Mouse (Mus musculus) hindbrain, embryonic 12.5 days (tissue): Measurements from ENCODE around the gene Adamtsl5. TPM values are rescaled to one million over a fixed set of nuclear protein-coding genes. Genes with fewer than 3 reads are reported as not detected.

Experiments
- ATAC-seq: fragments of 200-750 bp; cut with Nextera tagmentation; 2 replicates; pipeline ENCODE4 v1.8.0; 2017; ENCODE audit warnings: moderate TSS enrichment; ENCODE audit not compliant: low FRiP score
- H3K27ac ChIP-seq: fragments of 300-500 bp; sonication (generic); 2 replicates; pipeline ENCODE4 v1.5.1; 2016; ENCODE audit warnings: mild to moderate bottlenecking
- H3K27me3 ChIP-seq: fragments of 300-500 bp; sonication (generic); 2 replicates; pipeline ENCODE4 v1.6.1; 2016; ENCODE audit warnings: mild to moderate bottlenecking
- H3K36me3 ChIP-seq: fragments of 300-500 bp; sonication (generic); 2 replicates; pipeline ENCODE4 v1.6.1; 2016; ENCODE audit warnings: mild to moderate bottlenecking
- H3K4me1 ChIP-seq: fragments of 300-500 bp; sonication (generic); 2 replicates; pipeline ENCODE4 v1.6.1; 2016
- H3K4me2 ChIP-seq: fragments of 300-500 bp; sonication (generic); replicated peaks from 2 replicates; pipeline ENCODE4 v1.6.1; 2016; ENCODE audit warnings: mild to moderate bottlenecking
- H3K4me3 ChIP-seq: fragments of 300-500 bp; sonication (generic); 2 replicates; pipeline ENCODE4 v1.5.1; 2016; ENCODE audit warnings: mild to moderate bottlenecking
- H3K9ac ChIP-seq: fragments of 300-500 bp; sonication (generic); 2 replicates; pipeline ENCODE4 v1.6.1; 2016; ENCODE audit warnings: mild to moderate bottlenecking, moderate library complexity
- H3K9me3 ChIP-seq: fragments of 300-500 bp; sonication (generic); replicated peaks from 2 replicates; pipeline ENCODE4 v1.6.1; 2016; ENCODE audit warnings: mild to moderate bottlenecking
- WGBS: fragments of 180-500 bp; shearing (Covaris S2); methylation state at CpG from one replicate; pipeline ENCODE4 v1.1.7; 2016; 5-methylcytosine and 5-hydroxymethylcytosine counted together
- polyA plus RNA-seq: library from polyadenylated mRNA; unstranded; fragments of >200 nt; fragmentation: Nextera tagmentation; extraction: Ambion mirVana; gene quantifications from 2 replicates; pipeline ENCODE4 v1.2.1, GENCODE M21; 2016

The Adamtsl5 gene
- polyA plus RNA-seq, 1 experiment from 2014 or later = 0.77 TPM

DNA sequence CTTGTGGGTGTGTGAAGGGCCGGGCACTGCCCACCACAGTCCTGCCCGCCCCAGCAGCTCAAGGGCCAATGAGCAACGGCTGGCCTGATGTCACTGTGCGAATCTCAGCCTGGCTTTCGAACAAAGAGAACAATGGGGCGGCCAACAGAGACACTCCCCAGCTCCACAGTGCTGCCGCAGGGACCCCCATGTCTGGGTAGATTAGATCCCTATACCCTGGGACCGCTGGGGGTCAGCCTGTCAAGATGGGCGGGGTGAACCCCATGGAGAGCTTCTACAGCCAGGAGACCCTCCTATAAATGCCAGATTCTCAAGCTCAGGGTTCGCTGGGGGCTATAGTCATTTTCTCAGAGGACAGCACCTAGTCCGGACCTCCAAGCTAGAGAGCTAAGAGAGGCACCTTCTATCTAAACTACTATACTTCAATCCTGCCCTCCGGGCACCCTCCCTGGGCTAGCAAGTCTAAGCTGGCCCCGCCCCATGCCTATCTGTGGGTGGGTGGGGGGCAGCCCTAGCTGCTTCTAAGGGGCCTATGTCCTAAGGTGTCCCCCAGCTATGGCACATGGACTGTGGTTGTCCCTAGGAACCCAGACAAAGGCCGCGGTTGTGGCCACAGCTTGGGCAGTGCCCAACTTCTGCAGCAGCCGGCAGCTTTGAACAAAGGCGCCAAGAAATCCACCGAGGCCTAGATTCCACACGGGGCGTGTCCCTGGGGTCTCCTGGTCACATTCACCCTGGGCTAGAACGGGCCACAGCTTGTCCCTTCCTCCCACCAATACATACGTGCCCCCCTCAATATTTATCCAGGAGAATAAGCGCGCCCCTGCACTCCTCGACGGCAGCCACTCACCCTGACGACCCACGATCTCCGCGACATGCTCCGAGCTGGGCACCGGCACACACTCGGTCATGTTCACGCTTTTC, 37.9 kb upstream of the Adamtsl5 start:
- Histone ChIP-seq H3K4me1 (peaks cover 47% of the 10 kb centered on the region), H3K27ac (peak overlapping the region; percentile 98), H3K4me3 (peak overlapping the region; percentile 99), H3K36me3 (peaks cover 48% of the 10 kb centered on the region), H3K27me3 (no peaks in the 10 kb centered on the region), H3K9me3 (no peaks in the 10 kb centered on the region), H3K4me2 (peak overlapping the region; percentile 91), H3K9ac (peak overlapping the region; percentile 100)
- ATAC-seq = peak; percentile 79
- under 1% methylated on average over 34 of the region's 34 CpGs for WGBS

DNA sequence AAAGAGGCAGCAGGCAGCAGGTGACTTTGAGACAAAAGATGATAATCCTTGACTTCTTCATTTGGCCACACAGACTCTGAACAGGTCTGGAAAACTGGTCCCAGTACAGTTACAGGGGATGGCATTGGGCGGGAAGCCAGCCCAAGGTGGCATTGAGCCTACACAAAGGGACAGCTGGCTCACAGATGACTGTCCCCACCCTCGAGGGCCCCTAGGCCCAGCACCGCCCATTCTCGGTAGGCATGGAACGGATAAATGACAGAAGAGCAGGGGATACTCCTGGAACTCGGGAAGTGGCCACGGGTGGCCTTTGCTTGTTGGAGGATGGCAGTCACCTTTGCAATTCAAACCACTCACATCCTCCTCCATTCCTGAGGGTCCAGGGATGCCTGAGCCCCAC, 37.1 kb upstream of the Adamtsl5 start:
- Histone ChIP-seq H3K36me3 (peaks cover 47% of the 10 kb centered on the region), H3K4me2 (peak overlapping the region; percentile 91), H3K4me3 (peak overlapping the region; percentile 99), H3K9ac (peak overlapping the region; percentile 100), H3K4me1 (peaks cover 50% of the 10 kb centered on the region), H3K9me3 (no peaks in the 10 kb centered on the region), H3K27me3 (no peaks in the 10 kb centered on the region), H3K27ac (peak overlapping the region; percentile 98)
- peak; percentile 24 for ATAC-seq
- 5% methylated on average over 7 of the region's 7 CpGs for WGBS

DNA sequence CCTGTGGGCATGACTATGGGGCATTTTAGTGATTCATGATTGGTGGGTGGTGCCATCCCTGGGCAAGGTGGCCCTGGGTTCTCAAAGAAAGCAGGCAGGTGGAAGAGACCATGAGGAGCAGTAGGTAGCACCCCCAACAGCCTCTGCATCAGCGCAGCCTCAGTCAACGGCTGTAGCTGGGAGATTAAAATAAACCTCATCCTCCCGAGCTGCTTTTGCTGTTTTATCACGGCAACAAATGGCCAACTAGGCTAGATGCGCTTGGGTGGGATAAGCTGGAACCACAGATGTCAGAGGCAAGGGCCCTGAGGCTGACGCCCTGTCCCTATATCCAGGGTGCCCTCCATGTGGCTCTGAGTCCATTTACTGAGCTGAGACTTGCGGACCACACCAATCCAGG, 36.5 kb upstream of the Adamtsl5 start:
- peak overlapping the region; percentile 100 for H3K9ac ChIP-seq
- H3K9me3 ChIP-seq = no peaks in the 10 kb centered on the region
- peak overlapping the region; percentile 98 for H3K27ac ChIP-seq
- H3K27me3 ChIP-seq = no peaks in the 10 kb centered on the region
- 73% methylated on average over 7 of the region's 7 CpGs for WGBS
- peak overlapping the region; percentile 91 for H3K4me2 ChIP-seq
- peaks cover 47% of the 10 kb centered on the region for H3K36me3 ChIP-seq
- ATAC-seq = no peak
- H3K4me3 ChIP-seq = peak overlapping the region; percentile 99
- peaks cover 50% of the 10 kb centered on the region for H3K4me1 ChIP-seq

DNA sequence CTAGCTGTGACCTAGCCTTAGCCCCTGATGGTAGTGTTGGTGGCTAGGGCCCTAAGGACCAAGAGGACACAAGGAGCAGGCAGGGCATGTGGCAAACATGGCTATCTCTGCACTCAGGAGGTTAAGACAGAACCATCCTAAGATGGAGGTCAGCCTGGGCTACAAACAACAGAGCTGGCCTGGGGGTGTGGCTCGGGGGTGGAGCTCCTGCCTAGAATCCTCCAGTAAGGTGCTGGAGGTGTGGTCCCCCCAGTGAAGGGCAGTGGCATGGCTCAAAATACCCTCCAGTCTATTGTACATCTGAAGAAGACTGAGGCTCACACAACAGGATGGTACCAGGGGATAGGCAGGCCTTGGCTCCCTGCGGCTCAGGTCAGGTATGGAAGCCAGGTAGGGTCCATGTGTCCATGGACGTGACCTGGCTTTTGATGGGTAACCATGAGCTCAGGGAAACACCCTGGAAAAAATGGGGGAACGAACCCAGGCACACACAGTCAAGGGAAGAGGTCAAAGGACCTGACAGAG, 36.0 kb upstream of the Adamtsl5 start:
- no peak for ATAC-seq
- peak overlapping the region; percentile 98 for H3K27ac ChIP-seq
- H3K4me1 ChIP-seq = peaks cover 50% of the 10 kb centered on the region
- WGBS = 88% methylated on average over 4 of the region's 4 CpGs
- peak overlapping the region; percentile 100 for H3K9ac ChIP-seq
- peak overlapping the region; percentile 91 for H3K4me2 ChIP-seq
- no peaks in the 10 kb centered on the region for H3K27me3 ChIP-seq
- no peaks in the 10 kb centered on the region for H3K9me3 ChIP-seq
- H3K4me3 ChIP-seq = peak overlapping the region; percentile 99
- peaks cover 53% of the 10 kb centered on the region for H3K36me3 ChIP-seq

DNA sequence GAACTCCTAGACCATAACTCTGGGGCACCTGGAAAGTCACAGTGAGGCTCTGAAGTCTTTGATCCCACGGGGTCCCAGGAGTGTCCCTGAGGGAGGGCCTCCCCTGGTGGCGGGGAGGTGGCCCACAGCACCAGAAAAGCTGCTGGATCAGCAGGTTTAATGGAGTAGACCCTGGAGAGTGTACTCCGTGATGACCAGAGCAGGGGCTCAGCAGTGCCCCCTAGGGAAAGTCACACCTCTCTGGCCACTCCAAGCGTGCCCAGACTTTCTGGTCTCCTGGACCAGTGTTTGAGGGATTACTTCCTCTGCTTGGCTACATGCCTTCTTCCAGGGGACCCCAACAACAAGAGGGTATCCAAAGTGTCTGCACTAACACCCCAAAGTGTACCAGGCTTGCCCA, 35.2 kb upstream of the Adamtsl5 start:
- Histone ChIP-seq H3K9ac (peak overlapping the region; percentile 100), H3K27ac (no peak overlapping the region), H3K4me1 (peaks cover 45% of the 10 kb centered on the region), H3K36me3 (peaks cover 53% of the 10 kb centered on the region), H3K4me2 (peak overlapping the region; percentile 91), H3K9me3 (no peaks in the 10 kb centered on the region), H3K27me3 (no peaks in the 10 kb centered on the region), H3K4me3 (peak overlapping the region; percentile 99)
- ATAC-seq = no peak
- WGBS = 71% methylated on average over 4 of the region's 4 CpGs

DNA sequence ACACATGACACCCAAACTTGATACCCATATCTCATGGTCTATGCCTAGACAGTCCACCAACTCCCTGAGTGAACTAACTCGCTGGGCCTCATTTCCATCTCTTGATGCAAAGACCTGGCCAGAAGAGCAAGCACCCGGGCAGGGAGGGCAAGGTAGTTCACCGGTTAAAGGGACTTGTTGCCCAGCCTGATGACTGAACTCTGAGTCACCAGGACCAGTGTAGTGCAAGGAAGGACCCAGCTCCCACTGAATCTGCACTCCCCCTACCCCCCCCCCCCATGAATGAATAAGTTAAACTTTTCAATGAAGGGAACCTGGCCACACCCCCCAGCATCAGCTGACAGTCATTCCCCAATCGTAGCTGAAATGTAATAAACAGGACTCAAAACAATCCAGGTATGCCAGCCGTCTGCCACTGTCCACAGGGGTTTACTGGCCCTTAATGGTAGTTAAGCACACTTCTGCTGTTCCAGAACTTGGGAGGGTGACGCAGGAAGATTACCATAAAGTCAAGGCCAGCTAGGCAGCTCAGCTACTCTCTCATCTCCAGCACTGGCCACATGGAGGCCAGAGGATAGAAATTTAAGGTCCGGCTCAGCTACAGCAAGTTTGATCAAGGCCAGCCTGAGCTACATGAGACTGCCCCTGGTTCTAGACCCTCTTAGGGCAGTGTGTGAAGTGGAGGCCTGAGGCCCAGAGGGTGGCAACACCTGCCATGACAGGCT, 34.6 kb upstream of the Adamtsl5 start:
- no peak overlapping the region for H3K27ac ChIP-seq

DNA sequence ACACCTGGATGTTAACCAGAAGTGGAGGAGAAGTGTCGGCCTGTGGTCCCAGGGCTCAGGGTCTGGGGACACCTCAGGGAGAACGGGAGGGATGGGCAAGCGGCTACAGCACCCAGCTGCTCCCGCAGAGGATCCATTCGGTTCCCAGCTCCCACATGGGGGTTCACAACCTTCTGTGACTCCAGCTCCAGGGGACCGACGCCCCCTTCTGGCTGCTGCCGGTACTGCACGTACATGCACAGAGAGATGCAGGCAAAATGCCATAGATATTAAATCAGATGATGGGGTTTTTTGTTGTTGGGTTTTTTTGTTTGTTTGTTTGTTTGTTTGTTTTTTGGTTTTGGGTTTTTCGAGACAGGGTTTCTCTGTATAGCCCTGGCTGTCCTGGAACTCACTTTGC, 29.5 kb upstream of the Adamtsl5 start:
- H3K4me1 ChIP-seq = peaks cover 14% of the 10 kb centered on the region
- H3K27ac ChIP-seq = no peak overlapping the region
- H3K4me2 ChIP-seq = no peak overlapping the region
- H3K4me3 ChIP-seq = no peak overlapping the region
- H3K36me3 ChIP-seq = peaks cover 33% of the 10 kb centered on the region
- no peaks in the 10 kb centered on the region for H3K9me3 ChIP-seq
- WGBS = 48% methylated on average over 10 of the region's 10 CpGs
- no peak overlapping the region for H3K9ac ChIP-seq
- no peak for ATAC-seq
- H3K27me3 ChIP-seq = no peaks in the 10 kb centered on the region; the same call in 1 of the 2 replicates

More for the DNA sequence above, 34.6 kb upstream of the Adamtsl5 start:
- Histone ChIP-seq H3K9me3 (no peaks in the 10 kb centered on the region), H3K9ac (0 out of 2 replicates have a peak overlapping the region, but pooled peaks have one; percentile 100), H3K27me3 (no peaks in the 10 kb centered on the region), H3K4me2 (peak overlapping the region; percentile 91), H3K36me3 (peaks cover 53% of the 10 kb centered on the region), H3K4me3 (peak overlapping the region; percentile 99), H3K4me1 (peaks cover 39% of the 10 kb centered on the region)
- 86% methylated on average over 7 of the region's 7 CpGs for WGBS
- no peak for ATAC-seq

DNA sequence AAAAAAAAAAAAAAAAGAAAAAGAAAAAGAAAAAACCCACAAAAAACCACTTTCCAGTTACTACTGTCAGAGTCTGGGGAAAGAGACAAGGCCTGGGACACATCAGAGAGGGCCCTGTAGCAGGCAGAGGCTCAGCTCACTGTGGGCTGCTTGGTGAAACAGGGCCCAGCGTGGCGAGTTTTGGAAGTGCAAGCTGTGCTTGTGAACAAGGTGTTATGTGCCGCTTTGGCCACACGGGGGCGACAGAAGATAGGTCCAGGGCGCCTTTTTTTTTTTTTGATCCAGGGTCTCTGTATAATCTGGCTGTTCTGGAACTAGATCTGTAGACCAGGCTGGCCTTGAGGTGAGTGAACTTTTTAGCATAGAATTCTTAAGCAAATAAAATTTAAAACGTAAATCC, 27.9 kb upstream of the Adamtsl5 start:
- Histone ChIP-seq H3K4me1 (peaks cover 11% of the 10 kb centered on the region), H3K9ac (no peak overlapping the region), H3K27ac (no peak overlapping the region), H3K4me3 (no peak overlapping the region), H3K36me3 (peaks cover 17% of the 10 kb centered on the region), H3K27me3 (no peaks in the 10 kb centered on the region; the same call in 1 of the 2 replicates), H3K9me3 (no peaks in the 10 kb centered on the region), H3K4me2 (no peak overlapping the region)
- no peak for ATAC-seq
- 2% methylated on average over 7 of the region's 7 CpGs for WGBS

DNA sequence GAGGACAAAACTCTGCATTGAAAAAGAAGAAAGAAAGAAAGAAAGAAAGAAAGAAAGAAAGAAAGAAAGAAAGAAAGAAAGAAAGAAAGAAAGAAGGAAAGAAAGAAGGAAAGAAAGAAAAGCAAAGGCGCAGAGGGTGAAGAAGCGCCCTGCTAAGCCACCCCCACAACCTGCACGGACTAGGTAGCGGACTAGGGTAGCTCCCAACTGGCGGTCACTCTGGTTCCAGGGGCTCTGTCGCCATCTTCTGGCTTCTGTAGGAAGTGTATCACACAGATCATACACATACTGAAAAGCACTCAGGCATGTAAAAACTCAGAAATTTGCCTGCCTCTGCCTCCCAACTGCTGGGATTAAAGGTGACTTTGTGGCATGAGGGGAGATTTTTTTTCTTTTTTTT, 25.9 kb upstream of the Adamtsl5 start:
- no peak for ATAC-seq
- Histone ChIP-seq H3K36me3 (no peaks in the 10 kb centered on the region), H3K4me1 (peaks cover 8% of the 10 kb centered on the region), H3K4me2 (no peak overlapping the region), H3K4me3 (no peak overlapping the region), H3K9me3 (no peaks in the 10 kb centered on the region), H3K9ac (no peak overlapping the region), H3K27me3 (no peaks in the 10 kb centered on the region; the same call in 1 of the 2 replicates), H3K27ac (no peak overlapping the region)
- 14% methylated on average over 6 of the region's 6 CpGs for WGBS

DNA sequence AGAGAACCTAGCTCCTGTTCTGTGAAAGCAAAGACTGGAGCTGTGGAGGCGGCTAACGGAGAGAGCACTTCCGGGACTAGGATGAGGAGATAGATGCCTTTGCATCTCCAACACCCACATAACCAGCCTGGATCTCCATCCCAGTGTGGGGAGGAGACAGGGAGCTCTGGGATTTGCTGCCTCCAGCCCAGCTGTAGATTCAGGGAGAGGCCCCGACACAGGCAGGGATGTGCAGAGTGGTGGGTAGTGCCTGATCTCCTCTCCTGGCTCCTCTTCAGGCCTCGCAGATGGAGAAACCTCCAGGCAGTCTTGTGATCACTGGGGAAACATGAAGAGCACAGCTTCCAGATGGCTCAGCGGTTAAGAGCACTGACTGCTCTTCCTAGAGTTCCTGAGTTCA, 24.5 kb upstream of the Adamtsl5 start:
- ATAC-seq = no peak
- Histone ChIP-seq H3K27ac (no peak overlapping the region), H3K27me3 (peaks cover 5% of the 10 kb centered on the region; the same call in 1 of the 2 replicates), H3K9ac (no peak overlapping the region), H3K4me1 (peaks cover 8% of the 10 kb centered on the region), H3K4me3 (no peak overlapping the region), H3K36me3 (no peaks in the 10 kb centered on the region), H3K4me2 (no peak overlapping the region), H3K9me3 (no peaks in the 10 kb centered on the region; the same call in 1 of the 2 replicates)
- 91% methylated on average over 6 of the region's 6 CpGs for WGBS

DNA sequence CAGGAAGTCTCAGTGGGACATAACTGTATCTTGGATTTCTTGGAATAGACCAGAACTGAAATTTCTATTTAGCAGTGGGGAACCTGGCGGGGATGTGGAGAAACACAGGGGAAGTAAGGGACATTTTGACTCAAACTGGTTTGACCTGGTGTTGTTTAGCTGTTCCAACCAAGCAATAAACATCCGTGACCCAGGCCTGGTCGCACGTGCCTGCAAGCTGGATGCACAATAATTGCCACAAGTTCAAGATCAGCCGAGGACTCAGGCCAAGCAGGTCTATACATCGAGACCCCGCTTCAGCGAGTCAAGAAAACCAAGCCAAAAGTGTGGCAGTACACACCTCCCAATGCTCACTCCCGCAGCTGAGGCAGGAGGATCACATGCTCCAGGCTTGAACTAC, 23.8 kb upstream of the Adamtsl5 start:
- Histone ChIP-seq H3K27me3 (peaks cover 9% of the 10 kb centered on the region), H3K27ac (no peak overlapping the region), H3K9ac (0 out of 2 replicates have a peak overlapping the region, but pooled peaks have one; percentile 13), H3K4me3 (peak overlapping the region; percentile 16; the same call in 1 of the 2 replicates), H3K4me1 (peaks cover 8% of the 10 kb centered on the region), H3K36me3 (no peaks in the 10 kb centered on the region), H3K9me3 (no peaks in the 10 kb centered on the region; the same call in 1 of the 2 replicates), H3K4me2 (peak overlapping the region; percentile 32)
- WGBS = 51% methylated on average over 9 of the region's 9 CpGs
- no peak for ATAC-seq
